In the genomic region with DNA sequence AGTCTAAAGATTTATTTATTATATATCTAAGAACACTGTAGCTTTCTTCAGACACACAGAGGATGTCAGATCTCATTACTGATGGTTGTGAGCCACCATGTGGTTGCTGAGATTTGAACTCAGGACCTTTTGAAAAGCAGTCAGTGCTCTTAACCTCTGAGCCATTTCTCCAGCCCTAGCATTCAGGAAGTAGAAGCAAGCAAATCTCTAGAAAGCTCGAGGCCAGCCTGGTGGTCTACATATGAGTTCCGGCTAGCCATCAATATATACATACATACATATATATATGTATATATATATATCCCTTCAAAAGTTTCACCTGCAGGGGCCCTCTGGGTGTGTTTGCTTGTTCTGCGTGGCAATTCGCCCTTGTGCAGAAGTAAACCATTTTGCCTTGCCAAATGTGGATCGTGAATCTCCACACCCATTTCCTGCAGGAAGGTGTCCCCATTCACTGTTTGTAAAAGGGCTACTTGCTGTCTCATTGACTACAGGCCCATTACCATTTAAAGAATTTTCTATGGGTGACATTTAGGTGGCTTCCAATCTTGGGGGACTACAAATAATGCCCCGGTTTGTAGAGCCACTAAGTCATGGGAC, we compare ENCODE assay signal across 17 mouse cellular contexts. TPM values are rescaled to one million over a fixed set of nuclear protein-coding genes. Genes with fewer than 3 reads are reported as not detected.
DNase-seq lines count a peak whose midpoint lies in the region; ATAC-seq lines count a peak whose summit lies in the region.
"Had no signal": no experiment of that assay in that cellular context is flagged by ENCODE, and none has a peak within 500 bp of the region (broad histone marks: within the 10 kb centered on the region; RNA-seq: fewer than 3 reads in every experiment).

No protein-coding gene starts in this region.

- H3K27me3 ChIP-seq in heart, embryonic 13.5 days (replicated peaks) = peaks cover 13% of the 10 kb centered on the region; the same call in 1 of the 2 replicates
- H3K27me3 ChIP-seq in midbrain, embryonic 14.5 days (ENCODE audit: control insufficient read depth, insufficient read depth, low read length) = no peaks in the 10 kb centered on the region
- H3K27me3 ChIP-seq in midbrain, embryonic 13.5 days = peaks cover 8% of the 10 kb centered on the region
- no peaks in the 10 kb centered on the region for H3K27me3 ChIP-seq in limb, embryonic 15.5 days
- 0 out of 2 replicates have a peak, but pooled peaks cover 2% of the 10 kb centered on the region for H3K27me3 ChIP-seq in neural tube, embryonic 15.5 days (replicated peaks)
- H3K27me3 ChIP-seq in intestine, embryonic 16.5 days (replicated peaks; ENCODE audit: control insufficient read depth, insufficient read depth, low read length) = no peaks in the 10 kb centered on the region
- H3K27me3 ChIP-seq: megakaryocyte, embryonic 14.5 days; Patski had no signal

- H3K9me3 ChIP-seq in heart, embryonic 13.5 days = no peaks in the 10 kb centered on the region
- no peaks in the 10 kb centered on the region for H3K9me3 ChIP-seq in midbrain, embryonic 14.5 days (ENCODE audit: control insufficient read depth, low read length)
- H3K9me3 ChIP-seq in midbrain, embryonic 13.5 days = no peaks in the 10 kb centered on the region
- no peaks in the 10 kb centered on the region for H3K9me3 ChIP-seq in limb, embryonic 15.5 days
- no peaks in the 10 kb centered on the region for H3K9me3 ChIP-seq in neural tube, embryonic 15.5 days (replicated peaks)
- no peaks in the 10 kb centered on the region for H3K9me3 ChIP-seq in intestine, embryonic 16.5 days (ENCODE audit: control insufficient read depth, low read length)
- H3K9me3 ChIP-seq: megakaryocyte, embryonic 14.5 days had no signal

- no peaks in the 10 kb centered on the region for H3K36me3 ChIP-seq in heart, embryonic 13.5 days
- no peaks in the 10 kb centered on the region for H3K36me3 ChIP-seq in midbrain, embryonic 14.5 days (ENCODE audit: control insufficient read depth, insufficient read depth, low read length)
- no peaks in the 10 kb centered on the region for H3K36me3 ChIP-seq in midbrain, embryonic 13.5 days
- no peaks in the 10 kb centered on the region for H3K36me3 ChIP-seq in limb, embryonic 15.5 days
- H3K36me3 ChIP-seq in neural tube, embryonic 15.5 days = no peaks in the 10 kb centered on the region
- no peaks in the 10 kb centered on the region for H3K36me3 ChIP-seq in intestine, embryonic 16.5 days (ENCODE audit: control insufficient read depth, insufficient read depth, low read length)

- no peak for ATAC-seq in heart, embryonic 13.5 days (ENCODE audit: extremely low read depth, insufficient number of reproducible peaks, low FRiP score, low TSS enrichment)
- ATAC-seq in midbrain, embryonic 14.5 days (ENCODE audit: low FRiP score, low TSS enrichment) = no peak
- ATAC-seq in midbrain, embryonic 13.5 days = no peak
- no peak for ATAC-seq in limb, embryonic 15.5 days (ENCODE audit: insufficient number of reproducible peaks, low FRiP score, low TSS enrichment, low read depth)
- ATAC-seq in neural tube, embryonic 15.5 days (ENCODE audit: low FRiP score) = no peak
- ATAC-seq in intestine, embryonic 16.5 days = no peak

- no peak for DNase-seq in heart, adult 8-10 months (ENCODE audit: low spot score)
- no peak for DNase-seq in midbrain, embryonic 14.5 days
- no peak for DNase-seq in cerebellum, adult 11-12 months
- DNase-seq: adrenal gland, adult 8-10 months; kidney, adult 18-20 months; thymus, postnatal 4 days had no signal

- H3K4me1 ChIP-seq in heart, embryonic 13.5 days = peaks cover 42% of the 10 kb centered on the region
- peaks cover 11% of the 10 kb centered on the region; the same call in 1 of the 2 replicates for H3K4me1 ChIP-seq in midbrain, embryonic 14.5 days (ENCODE audit: control insufficient read depth, insufficient read depth, low read length)
- peaks cover 21% of the 10 kb centered on the region for H3K4me1 ChIP-seq in midbrain, embryonic 13.5 days (replicated peaks)
- peaks cover 26% of the 10 kb centered on the region for H3K4me1 ChIP-seq in limb, embryonic 15.5 days
- H3K4me1 ChIP-seq in neural tube, embryonic 15.5 days = peaks cover 38% of the 10 kb centered on the region
- peaks cover 27% of the 10 kb centered on the region for H3K4me1 ChIP-seq in intestine, embryonic 16.5 days (ENCODE audit: control insufficient read depth, insufficient read depth, low read length)

- 74% methylated on average over 6 of the region's 6 CpGs for whole genome bisulfite sequencing in heart, embryonic 13.5 days
- WGBS in midbrain, embryonic 14.5 days = 88% methylated on average over 6 of the region's 6 CpGs
- 91% methylated on average over 6 of the region's 6 CpGs for WGBS in midbrain, embryonic 13.5 days
- 81% methylated on average over 6 of the region's 6 CpGs for whole genome bisulfite sequencing in limb, embryonic 15.5 days
- WGBS in neural tube, embryonic 15.5 days = 86% methylated on average over 6 of the region's 6 CpGs
- 69% methylated on average over 6 of the region's 6 CpGs for WGBS in intestine, embryonic 16.5 days

- no peak overlapping the region for H3K4me3 ChIP-seq in heart, embryonic 13.5 days
- no peak overlapping the region for H3K4me3 ChIP-seq in midbrain, embryonic 14.5 days (replicated peaks; ENCODE audit: low read depth, low read length)
- H3K4me3 ChIP-seq in midbrain, embryonic 13.5 days (replicated peaks) = no peak overlapping the region
- H3K4me3 ChIP-seq in limb, embryonic 15.5 days = no peak overlapping the region
- no peak overlapping the region for H3K4me3 ChIP-seq in neural tube, embryonic 15.5 days (replicated peaks)
- no peak overlapping the region for H3K4me3 ChIP-seq in intestine, embryonic 16.5 days (ENCODE audit: low read length)

- no peak overlapping the region for H3K27ac ChIP-seq in heart, embryonic 13.5 days (replicated peaks)
- H3K27ac ChIP-seq in midbrain, embryonic 14.5 days (replicated peaks; ENCODE audit: low read depth, low read length) = peak overlapping the region; percentile 70
- no peak overlapping the region for H3K27ac ChIP-seq in midbrain, embryonic 13.5 days
- H3K27ac ChIP-seq in limb, embryonic 15.5 days = no peak overlapping the region; the same call in 1 of the 2 replicates
- peak overlapping the region; percentile 84 for H3K27ac ChIP-seq in neural tube, embryonic 15.5 days (replicated peaks)
- H3K27ac ChIP-seq in intestine, embryonic 16.5 days (ENCODE audit: low read length) = no peak overlapping the region

- no peak overlapping the region for H3K9ac ChIP-seq in heart, embryonic 13.5 days
- H3K9ac ChIP-seq in midbrain, embryonic 14.5 days (replicated peaks; ENCODE audit: low read length) = no peak overlapping the region
- no peak overlapping the region for H3K9ac ChIP-seq in midbrain, embryonic 13.5 days (replicated peaks)
- no peak overlapping the region for H3K9ac ChIP-seq in limb, embryonic 15.5 days
- H3K9ac ChIP-seq in neural tube, embryonic 15.5 days (replicated peaks) = no peak overlapping the region
- H3K9ac ChIP-seq in intestine, embryonic 16.5 days (ENCODE audit: low read depth, low read length) = no peak overlapping the region

- peak overlapping the region; percentile 98; the same call in 1 of the 2 replicates for H3K4me2 ChIP-seq in heart, embryonic 13.5 days
- H3K4me2 ChIP-seq in midbrain, embryonic 14.5 days (ENCODE audit: low read length) = peak overlapping the region; percentile 95
- H3K4me2 ChIP-seq in midbrain, embryonic 13.5 days (replicated peaks) = no peak overlapping the region
- peak overlapping the region; percentile 95; the same call in 1 of the 2 replicates for H3K4me2 ChIP-seq in limb, embryonic 15.5 days
- peak overlapping the region; percentile 99 for H3K4me2 ChIP-seq in neural tube, embryonic 15.5 days
- H3K4me2 ChIP-seq in intestine, embryonic 16.5 days (ENCODE audit: low read depth, low read length) = no peak overlapping the region

RNA-seq across cellular contexts. Expression of gene Aldh2, which starts 1.2 kb away (rescaled TPM):
- polyA plus RNA-seq in heart, embryonic 13.5 days (2015; fragmentation: Nextera tagmentation; extraction: Ambion mirVana) = 70.7 and 71.8 TPM in 2 replicates
- total RNA-seq in heart, adult 8-10 months (2022) = 100 to 1,000 TPM; 363 to 434 (median 401) TPM
- 41.8 and 64.1 TPM in 2 replicates for polyA plus RNA-seq in midbrain, embryonic 14.5 days (2014; fragmentation: Nextera tagmentation; extraction: Ambion mirVana)
- polyA plus RNA-seq in midbrain, embryonic 13.5 days (2015; fragmentation: Nextera tagmentation; extraction: Ambion mirVana) = 91.9 and 92.3 TPM in 2 replicates
- 249 and 251 TPM in 2 replicates for polyA plus RNA-seq in limb, embryonic 15.5 days (2015; fragmentation: Nextera tagmentation; extraction: Ambion mirVana)
- polyA plus RNA-seq in neural tube, embryonic 15.5 days (2015; fragmentation: Nextera tagmentation; extraction: Ambion mirVana) = 131 and 148 TPM in 2 replicates
- polyA plus RNA-seq in intestine, embryonic 16.5 days (2015; fragmentation: Nextera tagmentation; extraction: Ambion mirVana) = 236 TPM in 2 replicates

RNA-seq across cellular contexts. Expression of gene Acad12, which starts 23.9 kb away (rescaled TPM):
- polyA plus RNA-seq in heart, embryonic 13.5 days (2015; fragmentation: Nextera tagmentation; extraction: Ambion mirVana) = 5.1 and 6.8 TPM in 2 replicates
- 100 to 1,000 TPM in 2 of 4 experiments, 10 to 100 TPM in 2; 97.0 to 106 (median 99.0) TPM for total RNA-seq in heart, adult 8-10 months (2022)
- polyA plus RNA-seq in midbrain, embryonic 14.5 days (2014; fragmentation: Nextera tagmentation; extraction: Ambion mirVana) = 1.2 and 1.7 TPM in 2 replicates
- polyA plus RNA-seq in midbrain, embryonic 13.5 days (2015; fragmentation: Nextera tagmentation; extraction: Ambion mirVana) = 1.2 and 1.3 TPM in 2 replicates
- 1.8 and 3.1 TPM in 2 replicates for polyA plus RNA-seq in limb, embryonic 15.5 days (2015; fragmentation: Nextera tagmentation; extraction: Ambion mirVana)
- 1.7 and 1.8 TPM in 2 replicates for polyA plus RNA-seq in neural tube, embryonic 15.5 days (2015; fragmentation: Nextera tagmentation; extraction: Ambion mirVana)
- polyA plus RNA-seq in intestine, embryonic 16.5 days (2015; fragmentation: Nextera tagmentation; extraction: Ambion mirVana) = 4.5 and 5.3 TPM in 2 replicates

RNA-seq across cellular contexts. Expression of gene Mapkapk5, which starts 49.1 kb away (rescaled TPM):
- 31.7 and 33.6 TPM in 2 replicates for polyA plus RNA-seq in heart, embryonic 13.5 days (2015; fragmentation: Nextera tagmentation; extraction: Ambion mirVana)
- 100 to 1,000 TPM; 104 to 124 (median 121) TPM for total RNA-seq in heart, adult 8-10 months (2022)
- 58.3 and 68.8 TPM in 2 replicates for polyA plus RNA-seq in midbrain, embryonic 14.5 days (2014; fragmentation: Nextera tagmentation; extraction: Ambion mirVana)
- 55.5 and 60.5 TPM in 2 replicates for polyA plus RNA-seq in midbrain, embryonic 13.5 days (2015; fragmentation: Nextera tagmentation; extraction: Ambion mirVana)
- polyA plus RNA-seq in limb, embryonic 15.5 days (2015; fragmentation: Nextera tagmentation; extraction: Ambion mirVana) = 47.9 and 56.1 TPM in 2 replicates
- polyA plus RNA-seq in neural tube, embryonic 15.5 days (2015; fragmentation: Nextera tagmentation; extraction: Ambion mirVana) = 65.4 and 65.5 TPM in 2 replicates
- polyA plus RNA-seq in intestine, embryonic 16.5 days (2015; fragmentation: Nextera tagmentation; extraction: Ambion mirVana) = 47.3 and 48.0 TPM in 2 replicates

RNA-seq across cellular contexts. Expression of gene Adam1a, which starts 49.5 kb away (rescaled TPM):
- polyA plus RNA-seq in heart, embryonic 13.5 days (2015; fragmentation: Nextera tagmentation; extraction: Ambion mirVana) = 1.2 and 1.3 TPM in 2 replicates
- 1 to 10 TPM; 1.6 to 3.1 (median 2.3) TPM for total RNA-seq in heart, adult 8-10 months (2022)
- polyA plus RNA-seq in midbrain, embryonic 14.5 days (2014; fragmentation: Nextera tagmentation; extraction: Ambion mirVana) = 6.8 and 6.9 TPM in 2 replicates
- 4.9 TPM in 2 replicates for polyA plus RNA-seq in midbrain, embryonic 13.5 days (2015; fragmentation: Nextera tagmentation; extraction: Ambion mirVana)
- polyA plus RNA-seq in limb, embryonic 15.5 days (2015; fragmentation: Nextera tagmentation; extraction: Ambion mirVana) = 1.5 TPM in 2 replicates
- 3.7 and 4.6 TPM in 2 replicates for polyA plus RNA-seq in neural tube, embryonic 15.5 days (2015; fragmentation: Nextera tagmentation; extraction: Ambion mirVana)
- 0.81 and 1.0 TPM in 2 replicates for polyA plus RNA-seq in intestine, embryonic 16.5 days (2015; fragmentation: Nextera tagmentation; extraction: Ambion mirVana)

RNA-seq across cellular contexts. Expression of gene Gm42878, which starts 49.5 kb away (rescaled TPM):
- not detected in 2 replicates for polyA plus RNA-seq in heart, embryonic 13.5 days (2015; fragmentation: Nextera tagmentation; extraction: Ambion mirVana)
- not detected for total RNA-seq in heart, adult 8-10 months (2022)
- not detected in 2 replicates for polyA plus RNA-seq in midbrain, embryonic 14.5 days (2014; fragmentation: Nextera tagmentation; extraction: Ambion mirVana)
- not detected in 2 replicates for polyA plus RNA-seq in midbrain, embryonic 13.5 days (2015; fragmentation: Nextera tagmentation; extraction: Ambion mirVana)
- not detected in 2 replicates for polyA plus RNA-seq in limb, embryonic 15.5 days (2015; fragmentation: Nextera tagmentation; extraction: Ambion mirVana)
- not detected in 2 replicates for polyA plus RNA-seq in neural tube, embryonic 15.5 days (2015; fragmentation: Nextera tagmentation; extraction: Ambion mirVana)
- not detected in 2 replicates for polyA plus RNA-seq in intestine, embryonic 16.5 days (2015; fragmentation: Nextera tagmentation; extraction: Ambion mirVana)
- total RNA-seq: adrenal gland, adult 8-10 months; layer of hippocampus, adult 18-20 months; left cerebral cortex, postnatal 10 days had no signal
- polyA plus RNA-seq: erythroblast, embryonic 14.5 days; stomach, embryonic 16.5 days had no signal

Comparison
In these comparisons a context has a peak if more than half of its experiments do, and no peak if none do; other contexts are left out.
1. H3K27ac ChIP-seq: peak in midbrain, embryonic 14.5 days (single experiment) and neural tube, embryonic 15.5 days (single experiment); none in heart, embryonic 13.5 days (single experiment), midbrain, embryonic 13.5 days (single experiment), limb, embryonic 15.5 days (single experiment) and intestine, embryonic 16.5 days (single experiment).
2. H3K4me2 ChIP-seq: peak in heart, embryonic 13.5 days (single experiment), midbrain, embryonic 14.5 days (single experiment), limb, embryonic 15.5 days (single experiment) and neural tube, embryonic 15.5 days (single experiment); none in midbrain, embryonic 13.5 days (single experiment) and intestine, embryonic 16.5 days (single experiment).